Mouse (Mus musculus) heart, postnatal 0 days (tissue): ENCODE results near the gene Nynrin. TPM values are rescaled to one million over a fixed set of nuclear protein-coding genes. Genes with fewer than 3 reads are reported as not detected.
A peak's percentile ranks its signal among the peaks of the same experiment; 100 is the strongest.

Source experiments
- ATAC-seq: fragments of 200-750 bp; cut with Nextera tagmentation; 2 replicates; pipeline ENCODE4 v1.8.0; 2017; ENCODE audit warnings: low read depth, moderate number of reproducible peaks, moderate library complexity; ENCODE audit not compliant: insufficient read depth
- DNase-seq: peaks from one replicate; pipeline ENCODE4 v3.0.0-alpha.2; 2016; ENCODE audit warnings: low spot score
- H3K27ac ChIP-seq: fragments of 300-500 bp; sonication (generic); 2 replicates; pipeline ENCODE4 v1.5.1; 2014; ENCODE audit warnings: low read depth, mild to moderate bottlenecking
- H3K27me3 ChIP-seq: fragments of 300-500 bp; sonication (generic); 2 replicates; pipeline ENCODE4 v1.6.1; 2014; ENCODE audit warnings: low read length, mixed read lengths; ENCODE audit not compliant: control insufficient read depth, insufficient read depth
- H3K36me3 ChIP-seq: fragments of 300-500 bp; sonication (generic); replicated peaks from 2 replicates; pipeline ENCODE4 v1.6.1; 2014; ENCODE audit warnings: low read length, mixed read lengths; ENCODE audit not compliant: control insufficient read depth, insufficient read depth
- H3K4me1 ChIP-seq: fragments of 300-500 bp; sonication (generic); 2 replicates; pipeline ENCODE4 v1.6.1; 2014; ENCODE audit warnings: antibody characterized with exemption; ENCODE audit not compliant: control insufficient read depth, insufficient read depth
- H3K4me2 ChIP-seq: fragments of 300-500 bp; sonication (generic); 2 replicates; pipeline ENCODE4 v1.6.1; 2014; ENCODE audit warnings: low read depth, mild to moderate bottlenecking, low read length, moderate library complexity
- H3K4me3 ChIP-seq: fragments of 300-500 bp; sonication (generic); 2 replicates; pipeline ENCODE4 v1.5.1; 2014; ENCODE audit warnings: low read depth, low read length
- H3K9ac ChIP-seq: fragments of 300-500 bp; sonication (generic); replicated peaks from 2 replicates; pipeline ENCODE4 v1.6.1; 2014; ENCODE audit warnings: low read depth, low read length, mixed read lengths
- H3K9me3 ChIP-seq: fragments of 300-500 bp; sonication (generic); replicated peaks from 2 replicates; pipeline ENCODE4 v1.6.1; 2016; ENCODE audit warnings: low read length; ENCODE audit not compliant: control insufficient read depth
- CTCF ChIP-seq: IDR thresholded peaks from 2 replicates; pipeline ENCODE4 v1.5.1; 2016; ENCODE audit warnings: antibody characterized with exemption, control low read depth, low read depth
- EP300 ChIP-seq: IDR thresholded peaks from 2 replicates; pipeline ENCODE4 v1.6.1; 2016; ENCODE audit warnings: antibody characterized with exemption, low read depth
- WGBS: fragments of 180-500 bp; shearing (Covaris S2); extraction: QIAGEN DNeasy Blood & Tissue Kit; methylation state at CpG from one replicate; pipeline ENCODE4 v1.1.7; 2014; 5-methylcytosine and 5-hydroxymethylcytosine counted together
- polyA plus RNA-seq: library from polyadenylated mRNA; unstranded; fragments of >200 nt; fragmentation: Nextera tagmentation; extraction: Ambion mirVana; gene quantifications from 2 replicates; pipeline ENCODE4 v1.2.1, GENCODE M21; 2015
- total RNA-seq: library from RNA; depleted of rRNA; stranded (reverse); fragments of >200 nt; gene quantifications from 2 replicates; pipeline ENCODE4 v1.2.3, GENCODE M21; 2014; ENCODE audit warnings: low replicate concordance

Nynrin gene
- total and polyA plus RNA-seq, 2 experiments from 2014 or later = 3.9 to 27.6 TPM

- Histone ChIP-seq H3K36me3 (peaks cover 10% of the 10 kb centered on the region), H3K4me3 (no peak overlapping the region), H3K27me3 (no peaks in the 10 kb centered on the region), H3K27ac (no peak overlapping the region), H3K4me2 (no peak overlapping the region), H3K9me3 (no peaks in the 10 kb centered on the region), H3K4me1 (peaks cover 13% of the 10 kb centered on the region; the same call in 1 of the 2 replicates), H3K9ac (no peak overlapping the region)
- TF ChIP-seq CTCF (no peak), EP300 (no peak)
- DNase-seq = no peak
- 67% methylated on average over 6 of the region's 6 CpGs for WGBS
- no peak for ATAC-seq
Measured at GRCm38 (mm10) chr14:55882171-55882641, 28.4 kb downstream of the Nynrin start.

DNA sequence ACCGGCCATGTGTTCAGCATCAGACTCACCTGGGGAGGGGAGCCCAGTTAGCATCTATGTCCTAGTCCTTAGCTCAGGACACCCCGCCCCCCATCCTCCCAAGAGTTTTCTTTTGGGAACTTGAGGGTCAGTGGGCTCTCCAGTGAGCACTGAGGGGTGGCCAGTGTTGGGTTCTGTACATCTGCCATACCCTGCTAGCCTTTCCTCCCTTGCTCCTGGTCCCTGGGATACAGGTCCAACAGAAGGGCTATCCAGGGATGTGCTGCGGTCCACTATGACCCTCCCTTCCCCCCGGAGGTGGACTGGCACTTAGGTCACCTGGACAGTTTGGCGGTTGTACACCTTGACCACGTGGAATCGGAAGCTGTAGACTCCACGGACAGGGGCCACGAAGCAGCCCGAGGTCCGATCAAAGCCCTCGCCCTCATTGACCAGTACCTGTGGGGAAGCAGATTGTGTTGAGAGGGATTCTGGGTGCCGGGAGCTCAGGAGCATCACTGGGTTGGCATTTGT is 29.4 kb downstream of the Nynrin start:
- ATAC-seq = no peak
- H3K36me3 ChIP-seq = peaks cover 20% of the 10 kb centered on the region
- no peak for DNase-seq
- H3K4me1 ChIP-seq = peaks cover 13% of the 10 kb centered on the region; the same call in 1 of the 2 replicates
- H3K4me3 ChIP-seq = no peak overlapping the region
- H3K4me2 ChIP-seq = no peak overlapping the region
- H3K9me3 ChIP-seq = no peaks in the 10 kb centered on the region
- no peak overlapping the region for H3K9ac ChIP-seq
- no peak overlapping the region for H3K27ac ChIP-seq
- 93% methylated on average over 13 of the region's 13 CpGs for WGBS
- no peaks in the 10 kb centered on the region for H3K27me3 ChIP-seq
- no peak for TF ChIP-seq EP300
- TF ChIP-seq CTCF = no peak

- Histone ChIP-seq H3K4me2 (no peak overlapping the region), H3K27ac (peak overlapping the region; percentile 92), H3K4me1 (peaks cover 13% of the 10 kb centered on the region; the same call in 1 of the 2 replicates), H3K9ac (no peak overlapping the region), H3K4me3 (no peak overlapping the region), H3K27me3 (no peaks in the 10 kb centered on the region), H3K9me3 (no peaks in the 10 kb centered on the region), H3K36me3 (peaks cover 24% of the 10 kb centered on the region)
- ATAC-seq (no peak), DNase-seq (no peak)
- no peak for TF ChIP-seq EP300
- TF ChIP-seq CTCF = no peak
- WGBS = 80% methylated on average over 12 of the region's 12 CpGs
Measured at GRCm38 (mm10) chr14:55883663-55884062, 29.9 kb downstream of the Nynrin start.

- DNase-seq = peak; percentile 79
- Histone ChIP-seq H3K9me3 (no peaks in the 10 kb centered on the region), H3K27me3 (no peaks in the 10 kb centered on the region), H3K9ac (peak within 1 kb of the TSS; percentile 85), H3K4me1 (peaks cover 13% of the 10 kb centered on the region; the same call in 1 of the 2 replicates), H3K27ac (peak within 1 kb of the TSS; percentile 92), H3K4me3 (peak within 1 kb of the TSS; percentile 83), H3K4me2 (peak within 1 kb of the TSS; percentile 86), H3K36me3 (peaks cover 28% of the 10 kb centered on the region)
- ATAC-seq = peak; percentile 71
- TF ChIP-seq EP300 (no peak), CTCF (no peak)
- WGBS = 23% methylated on average over 4 of the region's 4 CpGs
Measured at GRCm38 (mm10) chr14:55884166-55884565, 30.4 kb downstream of the Nynrin start, which contains the start of gene Cbln3. Cbln3 (minus strand) TSS chr14:55884392.

- peak within 1 kb of the TSS; percentile 85 for H3K9ac ChIP-seq
- under 1% methylated on average over 24 of the region's 30 CpGs for WGBS
- H3K4me1 ChIP-seq = peaks cover 13% of the 10 kb centered on the region; the same call in 1 of the 2 replicates
- DNase-seq (peak; percentile 93), ATAC-seq (peak; percentile 95)
- peaks cover 34% of the 10 kb centered on the region for H3K36me3 ChIP-seq
- H3K4me2 ChIP-seq = peak within 1 kb of the TSS; percentile 86
- H3K27ac ChIP-seq = peak within 1 kb of the TSS; percentile 92
- H3K4me3 ChIP-seq = peak within 1 kb of the TSS; percentile 83
- H3K9me3 ChIP-seq = no peaks in the 10 kb centered on the region
- peak; percentile 42; the same call in 1 of the 2 replicates for TF ChIP-seq EP300
- TF ChIP-seq CTCF = no peak
- no peaks in the 10 kb centered on the region for H3K27me3 ChIP-seq
Measured at GRCm38 (mm10) chr14:55884713-55885113, 30.9 kb downstream of the Nynrin start, which contains the start of gene Khnyn. Khnyn (plus strand) TSS chr14:55884947.
